Mouse (Mus musculus) layer of hippocampus, adult 9-11 months (tissue): ENCODE measurements at regions not wholly inside any gene's neighbourhood (a gene's known extent, or its start where the extent isn't known, plus 50 kb on each side); places are given as distances from the start of the nearest gene placed in this dataset.

Experiments
- DNase-seq: peaks from one replicate; pipeline ENCODE4 v3.0.0; 2022

- no peak for DNase-seq
These were observed 52.5 kb upstream of the Magi1 start for GRCm38 (mm10) chr6:94336168-94336567.
